Mouse (Mus musculus) embryonic facial prominence, embryonic 14.5 days (tissue): Measurements from ENCODE around the gene 3425401B19Rik. TPM values are rescaled to one million over a fixed set of nuclear protein-coding genes. Genes with fewer than 3 reads are reported as not detected.

ENCODE experiments used
- ATAC-seq: fragments of 200-750 bp; cut with Nextera tagmentation; 2 replicates; pipeline ENCODE4 v1.8.0; 2017; ENCODE audit warnings: low read depth, moderate number of reproducible peaks, moderate TSS enrichment
- DNase-seq: peaks from one replicate; pipeline ENCODE4 v3.0.0-alpha.2; 2015; ENCODE audit warnings: low spot score
- H3K27ac ChIP-seq: fragments of 300-500 bp; sonication (generic); replicated peaks from 2 replicates; pipeline ENCODE4 v1.5.1; 2014; ENCODE audit warnings: low read depth, mild to moderate bottlenecking, low read length, moderate library complexity
- H3K27me3 ChIP-seq: fragments of 300-500 bp; sonication (generic); replicated peaks from 2 replicates; pipeline ENCODE4 v1.6.1; 2014; ENCODE audit warnings: low read length; ENCODE audit not compliant: control insufficient read depth, insufficient read depth
- H3K36me3 ChIP-seq: fragments of 300-500 bp; sonication (generic); 2 replicates; pipeline ENCODE4 v1.6.1; 2014; ENCODE audit warnings: low read length, mixed read lengths; ENCODE audit not compliant: control insufficient read depth, insufficient read depth
- H3K4me1 ChIP-seq: fragments of 300-500 bp; sonication (generic); 2 replicates; pipeline ENCODE4 v1.6.1; 2014; ENCODE audit warnings: antibody characterized with exemption, low read length; ENCODE audit not compliant: control insufficient read depth, insufficient read depth
- H3K4me2 ChIP-seq: fragments of 300-500 bp; sonication (generic); 2 replicates; pipeline ENCODE4 v1.6.1; 2014; ENCODE audit warnings: low read depth, mild to moderate bottlenecking, low read length, moderate library complexity, mixed read lengths
- H3K4me3 ChIP-seq: fragments of 300-500 bp; sonication (generic); 2 replicates; pipeline ENCODE4 v1.5.1; 2014; ENCODE audit warnings: low read depth, mild to moderate bottlenecking, low read length
- H3K9ac ChIP-seq: fragments of 300-500 bp; sonication (generic); 2 replicates; pipeline ENCODE4 v1.6.1; 2014; ENCODE audit warnings: low read depth, mild to moderate bottlenecking, low read length, moderate library complexity, mixed read lengths
- H3K9me3 ChIP-seq: fragments of 300-500 bp; sonication (generic); 2 replicates; pipeline ENCODE4 v1.6.1; 2016; ENCODE audit warnings: low read length; ENCODE audit not compliant: control insufficient read depth
- WGBS: fragments of 180-500 bp; shearing (Covaris S2); extraction: QIAGEN DNeasy Blood & Tissue Kit; methylation state at CpG from one replicate; pipeline ENCODE4 v1.1.7; 2014; 5-methylcytosine and 5-hydroxymethylcytosine counted together
- polyA plus RNA-seq: library from polyadenylated mRNA; unstranded; fragments of >200 nt; fragmentation: Nextera tagmentation; extraction: Ambion mirVana; gene quantifications from 2 replicates; pipeline ENCODE4 v1.2.1, GENCODE M21; 2014

Gene 3425401B19Rik
- polyA plus RNA-seq, 1 experiment from 2014 or later = 3.1 TPM

- peak; percentile 44 for DNase-seq
- no peaks in the 10 kb centered on the region for H3K27me3 ChIP-seq
- H3K4me2 ChIP-seq = no peak overlapping the region
- H3K4me3 ChIP-seq = no peak overlapping the region
- ATAC-seq = peak; percentile 41; the same call in 1 of the 2 replicates
- H3K27ac ChIP-seq = no peak overlapping the region
- no peaks in the 10 kb centered on the region for H3K36me3 ChIP-seq
- H3K9ac ChIP-seq = no peak overlapping the region
- no peaks in the 10 kb centered on the region for H3K4me1 ChIP-seq
- no peaks in the 10 kb centered on the region for H3K9me3 ChIP-seq
- WGBS = 22% methylated on average over 11 of the region's 11 CpGs
Measured at GRCm38 (mm10) chr14:32634015-32634682, 50.9 kb downstream of the 3425401B19Rik start.

GRCm38 (mm10) chr14:32632908-32633600 is 52.0 kb downstream of the 3425401B19Rik start:
- whole genome bisulfite sequencing = 70% methylated on average over 5 of the region's 6 CpGs
- no peak for DNase-seq
- H3K4me2 ChIP-seq = no peak overlapping the region
- no peak for ATAC-seq
- H3K27ac ChIP-seq = no peak overlapping the region
- H3K9me3 ChIP-seq = no peaks in the 10 kb centered on the region
- H3K36me3 ChIP-seq = no peaks in the 10 kb centered on the region
- no peaks in the 10 kb centered on the region for H3K4me1 ChIP-seq
- no peak overlapping the region for H3K4me3 ChIP-seq
- no peaks in the 10 kb centered on the region for H3K27me3 ChIP-seq
- no peak overlapping the region for H3K9ac ChIP-seq

GRCm38 (mm10) chr14:32628584-32628983 is 56.5 kb downstream of the 3425401B19Rik start:
- H3K9me3 ChIP-seq = no peaks in the 10 kb centered on the region
- no peak for ATAC-seq
- H3K36me3 ChIP-seq = no peaks in the 10 kb centered on the region
- H3K4me2 ChIP-seq = no peak overlapping the region
- no peaks in the 10 kb centered on the region for H3K27me3 ChIP-seq
- H3K4me1 ChIP-seq = no peaks in the 10 kb centered on the region
- H3K9ac ChIP-seq = no peak overlapping the region
- no peak for DNase-seq
- 40% methylated on average over 10 of the region's 10 CpGs for WGBS
- H3K27ac ChIP-seq = no peak overlapping the region
- H3K4me3 ChIP-seq = no peak overlapping the region

GRCm38 (mm10) chr14:32627271-32627670 is 57.8 kb downstream of the 3425401B19Rik start:
- Histone ChIP-seq H3K4me3 (no peak overlapping the region), H3K4me2 (no peak overlapping the region), H3K9me3 (no peaks in the 10 kb centered on the region), H3K27ac (no peak overlapping the region), H3K27me3 (no peaks in the 10 kb centered on the region), H3K4me1 (no peaks in the 10 kb centered on the region), H3K36me3 (no peaks in the 10 kb centered on the region), H3K9ac (no peak overlapping the region)
- no peak for ATAC-seq
- DNase-seq = no peak
- WGBS = 47% methylated on average over 1 of the region's 2 CpGs

GRCm38 (mm10) chr14:32624811-32625210 is 60.3 kb downstream of the 3425401B19Rik start:
- ATAC-seq (no peak), DNase-seq (no peak)
- Histone ChIP-seq H3K4me2 (no peak overlapping the region), H3K9me3 (no peaks in the 10 kb centered on the region), H3K27ac (no peak overlapping the region), H3K27me3 (no peaks in the 10 kb centered on the region), H3K9ac (no peak overlapping the region), H3K36me3 (no peaks in the 10 kb centered on the region), H3K4me1 (no peaks in the 10 kb centered on the region), H3K4me3 (no peak overlapping the region)
- 91% methylated on average over 7 of the region's 7 CpGs for WGBS

- no peaks in the 10 kb centered on the region for H3K27me3 ChIP-seq
- H3K4me2 ChIP-seq = no peak overlapping the region
- no peak overlapping the region for H3K27ac ChIP-seq
- no peaks in the 10 kb centered on the region for H3K36me3 ChIP-seq
- no peak overlapping the region for H3K4me3 ChIP-seq
- H3K9ac ChIP-seq = no peak overlapping the region
- WGBS = 82% methylated on average over 3 of the region's 3 CpGs
- no peaks in the 10 kb centered on the region for H3K9me3 ChIP-seq
- ATAC-seq (no peak), DNase-seq (no peak)
- no peaks in the 10 kb centered on the region for H3K4me1 ChIP-seq
Measured at GRCm38 (mm10) chr14:32624245-32624644, 60.8 kb downstream of the 3425401B19Rik start.

- Histone ChIP-seq H3K9me3 (no peaks in the 10 kb centered on the region), H3K36me3 (no peaks in the 10 kb centered on the region), H3K27ac (no peak overlapping the region), H3K27me3 (no peaks in the 10 kb centered on the region), H3K4me1 (no peaks in the 10 kb centered on the region), H3K9ac (no peak overlapping the region), H3K4me2 (no peak overlapping the region), H3K4me3 (no peak overlapping the region)
- ATAC-seq (no peak), DNase-seq (no peak)
- 89% methylated on average over 5 of the region's 5 CpGs for WGBS
Measured at GRCm38 (mm10) chr14:32617253-32617652, 67.8 kb downstream of the 3425401B19Rik start.

- no peak overlapping the region for H3K9ac ChIP-seq
- DNase-seq = peak; percentile 35
- peaks cover 10% of the 10 kb centered on the region for H3K27me3 ChIP-seq
- no peaks in the 10 kb centered on the region for H3K36me3 ChIP-seq
- peak; percentile 30 for ATAC-seq
- no peak overlapping the region for H3K4me3 ChIP-seq
- H3K27ac ChIP-seq = no peak overlapping the region
- 26% methylated on average over 3 of the region's 3 CpGs for WGBS
- H3K4me1 ChIP-seq = no peaks in the 10 kb centered on the region
- no peaks in the 10 kb centered on the region for H3K9me3 ChIP-seq
- H3K4me2 ChIP-seq = no peak overlapping the region
Measured at GRCm38 (mm10) chr14:32609392-32609791, 75.7 kb downstream of the 3425401B19Rik start.
